Mouse (Mus musculus) forebrain, embryonic 16.5 days (tissue): ENCODE measurements around the gene Ocel1. TPM values are rescaled to one million over a fixed set of nuclear protein-coding genes. Genes with fewer than 3 reads are reported as not detected.

Experiments used
- ATAC-seq: fragments of 200-750 bp; cut with Nextera tagmentation; 2 replicates; pipeline ENCODE4 v1.8.0; 2017; ENCODE audit warnings: mild to moderate bottlenecking, moderate library complexity
- H3K27ac ChIP-seq: fragments of 300-500 bp; sonication (generic); 2 replicates; pipeline ENCODE4 v1.5.1; 2014; ENCODE audit warnings: low read length, control low read depth
- H3K27me3 ChIP-seq: fragments of 300-500 bp; sonication (generic); replicated peaks from 2 replicates; pipeline ENCODE4 v1.6.1; 2014; ENCODE audit warnings: low read length; ENCODE audit not compliant: control insufficient read depth, insufficient read depth
- H3K36me3 ChIP-seq: fragments of 300-500 bp; sonication (generic); 2 replicates; pipeline ENCODE4 v1.6.1; 2014; ENCODE audit not compliant: control insufficient read depth, insufficient read depth
- H3K4me1 ChIP-seq: fragments of 300-500 bp; sonication (generic); replicated peaks from 2 replicates; pipeline ENCODE4 v1.6.1; 2014; ENCODE audit warnings: low read length; ENCODE audit not compliant: control insufficient read depth, insufficient read depth
- H3K4me2 ChIP-seq: fragments of 300-500 bp; sonication (generic); 2 replicates; pipeline ENCODE4 v1.6.1; 2014; ENCODE audit warnings: mild to moderate bottlenecking, low read length, control low read depth
- H3K4me3 ChIP-seq: fragments of 300-500 bp; sonication (generic); replicated peaks from 2 replicates; pipeline ENCODE4 v1.5.1; 2014; ENCODE audit warnings: mild to moderate bottlenecking, low read length, control low read depth
- H3K9ac ChIP-seq: fragments of 300-500 bp; sonication (generic); replicated peaks from 2 replicates; pipeline ENCODE4 v1.6.1; 2014; ENCODE audit warnings: low read depth, low read length, control low read depth
- H3K9me3 ChIP-seq: fragments of 300-500 bp; sonication (generic); 2 replicates; pipeline ENCODE4 v1.6.1; 2016; ENCODE audit warnings: low read length; ENCODE audit not compliant: control insufficient read depth
- WGBS: fragments of 180-500 bp; shearing (Covaris S2); extraction: QIAGEN DNeasy Blood & Tissue Kit; methylation state at CpG from one replicate; pipeline ENCODE4 v1.1.7; 2014; 5-methylcytosine and 5-hydroxymethylcytosine counted together
- polyA plus RNA-seq: library from polyadenylated mRNA; unstranded; fragments of >200 nt; fragmentation: Nextera tagmentation; extraction: Ambion mirVana; gene quantifications from 2 replicates; pipeline ENCODE4 v1.2.1, GENCODE M21; 2015

The Ocel1 gene
- polyA plus RNA-seq, 1 experiment from 2014 or later, result 7.8 TPM

DNA sequence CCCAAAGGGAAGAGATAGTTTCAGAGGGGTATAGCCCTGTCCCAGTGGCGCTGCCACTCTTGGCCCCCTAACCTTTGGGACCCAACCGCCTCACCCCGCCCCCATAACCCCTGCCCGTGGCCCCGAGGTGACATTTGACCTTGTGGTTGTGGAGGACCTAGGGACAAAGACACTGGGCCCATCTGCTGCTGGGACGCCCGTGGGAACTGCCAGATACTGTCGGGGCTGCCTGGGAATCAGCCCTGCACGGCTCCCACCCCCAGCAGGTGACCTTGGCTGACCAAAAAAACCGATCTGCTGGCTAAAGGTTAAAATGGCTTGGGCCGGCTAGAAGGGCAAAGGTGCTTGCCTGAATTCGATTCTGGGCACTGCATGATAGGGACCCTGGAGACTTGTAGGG, 12.3 kb downstream of the Ocel1 start:
- H3K4me1 ChIP-seq, result peaks cover 26% of the 10 kb centered on the region
- no peaks in the 10 kb centered on the region for H3K36me3 ChIP-seq
- no peak overlapping the region for H3K9ac ChIP-seq
- no peaks in the 10 kb centered on the region for H3K9me3 ChIP-seq
- no peak overlapping the region for H3K27ac ChIP-seq
- no peak for ATAC-seq
- H3K4me2 ChIP-seq, result no peak overlapping the region
- H3K27me3 ChIP-seq, result peaks cover 6% of the 10 kb centered on the region; the same call in 1 of the 2 replicates
- 22% methylated on average over 12 of the region's 12 CpGs for WGBS
- H3K4me3 ChIP-seq, result no peak overlapping the region

DNA sequence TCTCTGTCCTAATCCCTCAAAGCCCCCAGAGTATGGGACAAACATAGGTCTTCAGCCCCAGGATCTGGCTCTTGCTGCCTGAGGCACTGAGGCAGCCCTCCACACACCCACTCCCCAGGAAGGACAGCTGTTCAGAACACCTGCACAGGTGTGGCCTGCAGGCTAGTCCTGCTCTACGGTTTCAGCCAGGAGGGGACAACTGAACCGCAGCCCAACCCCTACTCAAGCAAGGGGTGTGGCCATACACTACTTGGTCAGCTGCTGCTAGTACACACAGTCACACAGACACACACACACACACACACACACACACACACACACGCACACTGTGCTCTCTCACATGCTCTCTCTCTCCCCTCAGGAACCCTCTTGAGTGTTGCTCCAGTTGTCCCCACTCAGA, 12.8 kb downstream of the Ocel1 start:
- WGBS, result 58% methylated on average over 3 of the region's 3 CpGs
- peaks cover 6% of the 10 kb centered on the region; the same call in 1 of the 2 replicates for H3K27me3 ChIP-seq
- no peak for ATAC-seq
- H3K4me3 ChIP-seq, result no peak overlapping the region
- no peaks in the 10 kb centered on the region for H3K9me3 ChIP-seq
- no peak overlapping the region for H3K27ac ChIP-seq
- no peak overlapping the region for H3K4me2 ChIP-seq
- H3K4me1 ChIP-seq, result peaks cover 26% of the 10 kb centered on the region
- H3K9ac ChIP-seq, result no peak overlapping the region
- H3K36me3 ChIP-seq, result no peaks in the 10 kb centered on the region

DNA sequence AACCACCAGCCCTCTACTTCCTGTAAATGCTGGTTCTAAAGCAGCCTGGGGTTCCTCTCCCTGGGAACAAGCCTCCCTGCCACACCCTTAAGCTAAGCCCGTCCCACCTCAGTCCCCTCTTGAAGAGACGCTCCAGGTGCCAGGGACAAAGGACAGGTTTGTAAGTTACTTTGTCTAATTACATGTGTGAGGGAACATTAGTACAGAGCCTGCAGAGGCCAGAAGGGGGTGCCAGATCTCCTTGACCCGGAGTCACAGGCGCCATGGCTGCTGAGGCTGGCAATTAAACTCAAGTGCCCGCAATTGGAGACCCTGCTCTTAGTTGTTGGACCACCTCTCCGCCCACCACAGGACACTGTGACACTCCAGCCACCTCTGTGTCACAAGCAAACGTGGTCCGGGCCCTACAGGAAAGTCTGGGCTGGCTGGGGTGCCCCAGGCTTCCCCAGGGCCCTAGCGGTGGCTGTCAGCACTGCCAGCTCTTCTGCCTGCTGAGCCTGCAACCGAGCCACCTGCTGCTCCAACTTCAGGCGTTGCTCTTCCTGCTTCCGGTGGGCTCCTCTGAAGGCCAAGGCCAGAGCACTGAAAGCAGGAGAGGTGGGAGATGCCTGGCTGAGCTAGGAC, 14.2 kb downstream of the Ocel1 start:
- H3K4me2 ChIP-seq, result no peak overlapping the region
- ATAC-seq, result no peak
- H3K4me1 ChIP-seq, result peaks cover 15% of the 10 kb centered on the region
- H3K9ac ChIP-seq, result no peak overlapping the region
- WGBS, result 73% methylated on average over 12 of the region's 12 CpGs
- no peak overlapping the region for H3K4me3 ChIP-seq
- no peaks in the 10 kb centered on the region for H3K9me3 ChIP-seq
- no peaks in the 10 kb centered on the region for H3K36me3 ChIP-seq
- no peak overlapping the region for H3K27ac ChIP-seq
- H3K27me3 ChIP-seq, result peaks cover 6% of the 10 kb centered on the region; the same call in 1 of the 2 replicates

DNA sequence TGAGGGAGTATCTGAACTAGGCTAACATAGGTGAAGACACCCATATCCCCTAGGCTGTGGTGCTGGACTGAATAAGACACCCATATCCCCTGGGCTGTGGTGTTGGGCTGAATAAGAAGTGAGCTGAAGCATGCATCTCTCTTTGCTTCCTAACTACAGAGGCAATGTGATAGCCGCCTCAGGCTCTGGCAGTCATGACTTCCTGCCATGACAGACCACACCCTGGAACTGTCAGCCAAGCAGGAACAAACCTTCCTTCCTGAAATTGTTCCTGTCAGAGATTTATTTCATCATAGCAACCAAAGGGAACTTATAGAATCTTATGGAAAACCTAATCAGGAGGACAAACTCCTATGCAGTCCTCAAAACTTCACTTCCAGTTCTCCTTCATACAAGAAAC, 17.2 kb downstream of the Ocel1 start:
- ATAC-seq, result no peak
- H3K9ac ChIP-seq, result no peak overlapping the region
- no peak overlapping the region for H3K4me2 ChIP-seq
- H3K27me3 ChIP-seq, result no peaks in the 10 kb centered on the region
- 74% methylated on average over 1 of the region's 1 CpGs for WGBS
- no peaks in the 10 kb centered on the region for H3K9me3 ChIP-seq
- H3K36me3 ChIP-seq, result no peaks in the 10 kb centered on the region
- no peak overlapping the region for H3K27ac ChIP-seq
- no peak overlapping the region for H3K4me3 ChIP-seq
- H3K4me1 ChIP-seq, result no peaks in the 10 kb centered on the region

DNA sequence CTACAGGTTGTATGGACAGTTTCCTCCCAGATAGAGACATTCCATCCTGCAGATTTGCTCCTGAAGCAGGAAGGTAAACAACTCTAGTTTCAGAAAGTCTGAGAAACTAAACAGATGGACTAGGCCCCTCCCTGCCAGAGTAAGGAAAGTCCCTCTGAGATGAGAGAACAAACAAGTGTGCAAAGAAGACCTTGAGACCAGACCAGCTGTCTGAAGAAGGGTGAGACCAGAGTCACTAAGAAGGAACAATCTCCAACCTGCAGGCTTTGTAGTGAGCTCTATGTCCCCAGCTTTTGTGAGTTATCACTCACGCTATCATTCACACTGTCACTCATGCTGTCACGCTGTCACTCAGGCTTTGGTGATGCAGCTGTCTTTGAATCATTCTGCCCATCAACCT, 20.6 kb downstream of the Ocel1 start:
- Histone ChIP-seq H3K4me3 (no peak overlapping the region), H3K4me2 (no peak overlapping the region), H3K9me3 (no peaks in the 10 kb centered on the region), H3K4me1 (peaks cover 4% of the 10 kb centered on the region), H3K36me3 (no peaks in the 10 kb centered on the region), H3K27me3 (no peaks in the 10 kb centered on the region), H3K27ac (no peak overlapping the region), H3K9ac (no peak overlapping the region)
- WGBS, result 89% methylated on average over 2 of the region's 2 CpGs
- ATAC-seq, result no peak

DNA sequence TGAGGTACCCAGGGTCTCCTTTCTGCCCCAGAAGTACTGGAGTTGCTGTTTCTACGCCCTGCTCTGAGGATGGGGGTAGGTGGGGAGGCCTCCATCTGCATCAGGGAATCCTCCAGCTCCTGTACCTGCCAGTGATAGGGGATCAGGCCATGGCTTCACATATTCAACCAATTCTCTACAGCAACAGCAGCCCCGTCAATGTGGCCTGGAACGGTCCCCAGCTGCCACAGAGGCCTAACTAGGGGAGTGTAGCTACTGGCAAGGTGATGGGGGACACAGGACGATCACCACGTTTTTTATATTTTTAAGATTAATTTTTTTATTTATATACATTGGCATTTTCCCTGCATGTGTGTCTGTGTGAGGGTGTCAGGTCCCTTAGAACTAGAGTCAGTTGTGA, 21.3 kb downstream of the Ocel1 start:
- no peak overlapping the region for H3K4me3 ChIP-seq
- no peak overlapping the region for H3K27ac ChIP-seq
- peaks cover 6% of the 10 kb centered on the region for H3K4me1 ChIP-seq
- H3K9me3 ChIP-seq, result no peaks in the 10 kb centered on the region
- H3K27me3 ChIP-seq, result no peaks in the 10 kb centered on the region
- no peak overlapping the region for H3K9ac ChIP-seq
- no peak for ATAC-seq
- no peaks in the 10 kb centered on the region for H3K36me3 ChIP-seq
- WGBS, result 79% methylated on average over 5 of the region's 5 CpGs
- H3K4me2 ChIP-seq, result no peak overlapping the region

DNA sequence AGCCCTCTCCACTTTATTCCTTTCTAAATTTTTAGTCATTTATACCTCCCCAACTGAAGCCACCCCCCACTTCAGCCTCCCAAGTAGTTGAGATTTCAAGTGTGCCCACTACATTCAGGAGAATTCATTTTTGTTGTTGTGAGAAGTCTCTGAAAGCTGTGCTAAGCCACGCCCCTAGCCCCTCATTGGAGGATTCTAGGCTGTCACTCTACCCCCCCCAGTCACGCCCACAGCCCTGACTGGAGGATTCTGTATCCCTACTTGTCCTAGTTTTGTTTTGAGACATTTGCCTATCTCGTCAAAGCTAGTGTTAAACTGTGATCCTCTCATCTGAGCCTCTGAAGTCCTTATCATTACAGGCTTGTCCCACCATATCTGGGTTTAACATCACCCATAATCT, 21.8 kb downstream of the Ocel1 start:
- Histone ChIP-seq H3K4me3 (no peak overlapping the region), H3K4me1 (peaks cover 11% of the 10 kb centered on the region), H3K36me3 (no peaks in the 10 kb centered on the region), H3K9ac (no peak overlapping the region), H3K27ac (no peak overlapping the region), H3K4me2 (no peak overlapping the region), H3K27me3 (no peaks in the 10 kb centered on the region), H3K9me3 (no peaks in the 10 kb centered on the region)
- ATAC-seq, result no peak
- WGBS, result 3% methylated on average over 3 of the region's 3 CpGs

DNA sequence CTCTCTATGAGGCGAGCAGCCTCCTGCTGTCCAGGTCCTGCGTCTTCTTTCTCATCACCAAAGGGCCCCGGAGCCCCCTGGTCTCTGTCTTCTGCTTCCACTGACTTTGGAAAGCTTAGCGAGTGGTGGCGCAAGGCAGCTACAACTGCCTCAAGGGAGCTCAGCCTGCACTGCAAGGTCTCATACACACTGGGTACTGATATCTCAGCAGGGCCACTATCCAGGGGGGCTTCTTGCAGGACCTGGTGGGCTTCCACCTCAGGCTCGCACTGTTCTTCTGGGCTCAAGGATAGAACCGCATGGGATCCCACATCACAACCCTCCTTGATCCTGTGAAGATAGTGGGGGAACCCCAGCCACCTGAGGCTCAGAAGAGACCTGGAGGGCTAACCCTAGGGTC, 23.4 kb downstream of the Ocel1 start:
- Histone ChIP-seq H3K4me3 (no peak overlapping the region), H3K4me1 (peaks cover 11% of the 10 kb centered on the region), H3K27ac (no peak overlapping the region), H3K36me3 (no peaks in the 10 kb centered on the region), H3K9ac (no peak overlapping the region), H3K27me3 (no peaks in the 10 kb centered on the region), H3K9me3 (no peaks in the 10 kb centered on the region), H3K4me2 (no peak overlapping the region)
- ATAC-seq, result no peak
- 77% methylated on average over 7 of the region's 7 CpGs for WGBS

DNA sequence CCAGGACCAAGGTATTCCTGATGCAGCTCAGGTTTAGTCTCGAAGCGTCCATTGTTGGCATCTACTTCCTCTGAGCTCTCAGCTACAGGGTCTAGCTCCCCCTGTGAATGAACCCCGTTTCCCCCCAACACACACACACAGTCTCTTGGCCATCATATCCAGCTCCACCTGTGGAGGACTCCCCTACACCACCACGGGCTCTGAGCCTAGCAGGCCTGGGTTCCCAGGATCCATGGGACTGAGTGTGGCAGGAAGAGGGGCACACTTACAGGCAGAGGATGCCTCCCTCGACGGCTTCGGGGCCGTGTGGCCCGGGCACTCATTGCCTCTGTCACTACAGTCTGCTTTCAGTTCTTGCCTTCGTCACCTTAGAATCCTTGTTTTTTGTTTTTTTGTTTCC, 24.0 kb downstream of the Ocel1 start:
- H3K36me3 ChIP-seq, result no peaks in the 10 kb centered on the region
- H3K9me3 ChIP-seq, result no peaks in the 10 kb centered on the region
- no peak overlapping the region for H3K4me3 ChIP-seq
- ATAC-seq, result no peak
- H3K9ac ChIP-seq, result no peak overlapping the region
- no peak overlapping the region for H3K27ac ChIP-seq
- H3K4me1 ChIP-seq, result peaks cover 11% of the 10 kb centered on the region
- H3K4me2 ChIP-seq, result no peak overlapping the region
- H3K27me3 ChIP-seq, result no peaks in the 10 kb centered on the region
- 87% methylated on average over 10 of the region's 10 CpGs for WGBS

DNA sequence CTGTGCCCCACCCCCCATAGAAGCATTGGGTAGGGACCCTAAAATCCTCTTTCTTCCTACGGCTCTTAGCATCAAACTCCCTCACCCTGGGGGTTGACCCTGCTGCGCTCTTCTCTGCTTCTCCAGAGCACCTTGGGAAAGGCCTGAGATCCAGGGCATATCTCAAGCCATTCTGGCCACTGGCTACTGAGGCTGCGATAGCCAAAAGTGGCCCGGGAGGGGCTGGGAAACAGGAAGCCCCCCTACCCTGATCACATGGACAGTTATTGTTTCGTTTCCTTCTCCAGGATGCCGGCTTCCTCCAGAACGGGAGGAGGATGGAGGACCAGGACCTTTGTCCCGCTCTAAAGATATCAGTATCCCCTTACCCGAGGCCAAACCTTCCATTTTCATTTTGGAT, 24.5 kb downstream of the Ocel1 start, which contains the start of gene Ushbp1:
TSS of gene Ushbp1 (minus strand) at position 174 of the 400 bp plus-strand sequence.
- H3K27ac ChIP-seq, result peak within 1 kb of the TSS; percentile 62
- H3K9me3 ChIP-seq, result no peaks in the 10 kb centered on the region
- WGBS, result 85% methylated on average over 9 of the region's 9 CpGs
- peaks cover 11% of the 10 kb centered on the region for H3K4me1 ChIP-seq
- H3K9ac ChIP-seq, result no peak within 1 kb of the TSS
- no peak for ATAC-seq
- peak within 1 kb of the TSS; percentile 55 for H3K4me3 ChIP-seq
- no peaks in the 10 kb centered on the region for H3K36me3 ChIP-seq
- H3K27me3 ChIP-seq, result no peaks in the 10 kb centered on the region
- peak within 1 kb of the TSS; percentile 47 for H3K4me2 ChIP-seq
